Mouse (Mus musculus) G1E (cell line): ENCODE results near the gene Lrrc55. TPM values are rescaled to one million over a fixed set of nuclear protein-coding genes. Genes with fewer than 3 reads are reported as not detected.

ENCODE experiments used
- ATAC-seq: 2 replicates; pipeline ENCODE4 v1.8.0; 2016; ENCODE audit warnings: mild to moderate bottlenecking; ENCODE audit not compliant: insufficient number of reproducible peaks, poor library complexity, low FRiP score, severe bottlenecking; ENCODE audit errors: extremely low read depth
- DNase-seq: peaks from one replicate; pipeline ENCODE4 v3.0.0; 2012; ENCODE audit warnings: low spot score
- H3K27me3 ChIP-seq: 2 replicates; pipeline ENCODE4 v1.6.1; 2012; ENCODE audit warnings: mild to moderate bottlenecking, low read length, inconsistent platforms; ENCODE audit not compliant: insufficient read depth
- H3K36me3 ChIP-seq: replicated peaks from 2 replicates; pipeline ENCODE3; 2012; ENCODE audit warnings: mild to moderate bottlenecking, inconsistent platforms
- H3K4me1 ChIP-seq: 2 replicates; pipeline ENCODE4 v1.6.1; 2012; ENCODE audit warnings: low read depth, low read length, inconsistent platforms, mixed read lengths; ENCODE audit not compliant: insufficient read depth
- H3K4me3 ChIP-seq: 2 replicates; pipeline ENCODE4 v1.5.1; 2012; ENCODE audit warnings: low read depth, mild to moderate bottlenecking, inconsistent platforms, low read length, moderate library complexity, mixed read lengths
- H3K9me3 ChIP-seq: replicated peaks from 2 replicates; pipeline ENCODE4 v1.6.1; 2012; ENCODE audit warnings: inconsistent platforms
- CTCF ChIP-seq: IDR thresholded peaks from 2 replicates; pipeline ENCODE4 v1.5.1; 2012; ENCODE audit warnings: low read depth, low read length, inconsistent platforms, mixed read lengths
- GATA1 ChIP-seq: IDR thresholded peaks from 2 replicates; pipeline ENCODE4 v1.6.1; 2012; ENCODE audit warnings: borderline replicate concordance, low read length, inconsistent platforms, mixed read lengths
- GATA2 ChIP-seq: IDR thresholded peaks from 2 replicates; pipeline ENCODE4 v1.6.1; 2012; ENCODE audit warnings: low read depth, low read length, inconsistent platforms, borderline replicate concordance
- POLR2AphosphoS5 ChIP-seq: IDR thresholded peaks from 2 replicates; pipeline ENCODE4 v1.6.1; 2012; ENCODE audit warnings: low read depth, low read length, inconsistent platforms; ENCODE audit not compliant: insufficient replicate concordance
- TAL1 ChIP-seq: conservative IDR thresholded peaks from 2 replicates; pipeline ENCODE4 v1.6.1; 2012; ENCODE audit warnings: low read depth, low read length, inconsistent platforms, mixed read lengths
- polyA plus RNA-seq: library from polyadenylated mRNA; stranded (reverse); fragments of >175 nt; gene quantifications from 2 replicates; pipeline ENCODE4 v1.2.3, GENCODE M21; 2012
- total RNA-seq, 2 experiments: library from RNA; stranded (forward) in 1 of 2; stranded (reverse) in 1 of 2; fragments of 200-1000 nt in 1 of 2; fragments of >200 nt in 1 of 2; fragmentation: Nextera tagmentation in 1 of 2; gene quantifications; 2 replicates each; pipeline ENCODE4 v1.2.3; 2014 to 2017

Lrrc55 gene
- total and polyA plus RNA-seq, 3 experiments, result 0.44 TPM; not detected in 2

- DNase-seq (no peak), ATAC-seq (no peak)
- Histone ChIP-seq H3K9me3 (no peaks in the 10 kb centered on the region), H3K36me3 (no peaks in the 10 kb centered on the region), H3K4me1 (no peaks in the 10 kb centered on the region), H3K4me3 (no peak overlapping the region), H3K27me3 (peaks cover 2% of the 10 kb centered on the region; the same call in 1 of the 2 replicates)
- TF ChIP-seq GATA1 (no peak), CTCF (no peak), TAL1 (no peak), POLR2AphosphoS5 (no peak), GATA2 (no peak)
Observed at GRCm38 (mm10) chr2:85205170-85205569, 8.2 kb upstream of the Lrrc55 start.

GRCm38 (mm10) chr2:85198011-85198965 lies 1.3 kb upstream of the Lrrc55 start:
- H3K27me3 ChIP-seq, result no peaks in the 10 kb centered on the region
- ATAC-seq (no peak), DNase-seq (no peak)
- H3K4me1 ChIP-seq, result no peaks in the 10 kb centered on the region
- no peak overlapping the region for H3K4me3 ChIP-seq
- H3K9me3 ChIP-seq, result no peaks in the 10 kb centered on the region
- TF ChIP-seq CTCF (no peak), GATA2 (no peak), POLR2AphosphoS5 (no peak), TAL1 (no peak), GATA1 (no peak)
- H3K36me3 ChIP-seq, result no peaks in the 10 kb centered on the region

- Histone ChIP-seq H3K9me3 (no peaks in the 10 kb centered on the region), H3K27me3 (no peaks in the 10 kb centered on the region), H3K36me3 (no peaks in the 10 kb centered on the region), H3K4me3 (no peak overlapping the region), H3K4me1 (no peaks in the 10 kb centered on the region)
- ATAC-seq (no peak), DNase-seq (no peak)
- TF ChIP-seq GATA2 (no peak), TAL1 (no peak), CTCF (no peak), GATA1 (no peak), POLR2AphosphoS5 (no peak)
Observed at GRCm38 (mm10) chr2:85194566-85194965, 2.4 kb downstream of the Lrrc55 start.

GRCm38 (mm10) chr2:85187582-85188151 lies 9.3 kb downstream of the Lrrc55 start:
- Histone ChIP-seq H3K36me3 (no peaks in the 10 kb centered on the region), H3K27me3 (no peaks in the 10 kb centered on the region), H3K4me1 (no peaks in the 10 kb centered on the region), H3K4me3 (no peak overlapping the region), H3K9me3 (no peaks in the 10 kb centered on the region)
- DNase-seq (no peak), ATAC-seq (no peak)
- TF ChIP-seq POLR2AphosphoS5, result no peak

GRCm38 (mm10) chr2:85178139-85178800 lies 18.7 kb downstream of the Lrrc55 start:
- H3K4me3 ChIP-seq, result no peak overlapping the region
- no peak for DNase-seq
- no peaks in the 10 kb centered on the region for H3K9me3 ChIP-seq
- H3K27me3 ChIP-seq, result no peaks in the 10 kb centered on the region
- no peaks in the 10 kb centered on the region for H3K4me1 ChIP-seq
- TF ChIP-seq GATA1 (no peak), CTCF (no peak), POLR2AphosphoS5 (no peak), GATA2 (no peak), TAL1 (no peak)
- ATAC-seq, result no peak
- H3K36me3 ChIP-seq, result no peaks in the 10 kb centered on the region

GRCm38 (mm10) chr2:85173545-85173944 lies 23.5 kb downstream of the Lrrc55 start:
- TF ChIP-seq POLR2AphosphoS5, result no peak
- TF ChIP-seq GATA1, result no peak
- TF ChIP-seq TAL1, result no peak
- TF ChIP-seq CTCF, result no peak
- no peak for TF ChIP-seq GATA2
- no peaks in the 10 kb centered on the region for H3K27me3 ChIP-seq
- H3K36me3 ChIP-seq, result no peaks in the 10 kb centered on the region
- no peak for ATAC-seq
- H3K9me3 ChIP-seq, result no peaks in the 10 kb centered on the region
- H3K4me1 ChIP-seq, result no peaks in the 10 kb centered on the region
- no peak overlapping the region for H3K4me3 ChIP-seq
- no peak for DNase-seq

GRCm38 (mm10) chr2:85172763-85173103 lies 24.3 kb downstream of the Lrrc55 start:
- Histone ChIP-seq H3K27me3 (no peaks in the 10 kb centered on the region), H3K9me3 (no peaks in the 10 kb centered on the region), H3K4me3 (no peak overlapping the region), H3K4me1 (no peaks in the 10 kb centered on the region), H3K36me3 (no peaks in the 10 kb centered on the region)
- ATAC-seq, result no peak
- TF ChIP-seq CTCF, result no peak
- TF ChIP-seq TAL1, result no peak
- TF ChIP-seq GATA2, result no peak
- TF ChIP-seq GATA1, result no peak
- no peak for TF ChIP-seq POLR2AphosphoS5
- DNase-seq, result no peak
